23 mouse cellular contexts compared by ENCODE assay signal in the genomic region with DNA sequence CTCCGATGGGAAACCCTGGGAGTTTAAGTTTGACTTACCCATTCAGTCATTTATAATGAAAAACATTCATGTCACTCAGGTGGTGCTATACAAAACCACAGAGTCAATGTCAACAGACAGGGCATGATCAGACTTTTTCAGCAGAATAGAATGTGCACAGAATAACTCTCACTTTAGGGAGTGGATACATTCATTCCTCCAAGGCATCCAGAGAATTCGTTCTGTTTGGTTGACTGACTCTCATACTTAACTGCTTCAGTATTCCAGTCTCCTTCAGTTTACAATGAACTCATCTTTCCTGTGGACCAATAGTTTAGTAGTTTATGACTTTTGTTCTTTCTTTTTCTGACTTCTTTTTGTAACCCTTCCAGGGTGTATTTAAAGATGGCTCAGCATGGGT.
"Had no signal": no experiment of that assay in that cellular context is flagged by ENCODE, and none has a peak within 500 bp of the region (broad histone marks: within the 10 kb centered on the region; RNA-seq: fewer than 3 reads in every experiment).

No protein-coding gene starts in this region.

- H3K36me3 ChIP-seq: heart, embryonic 13.5 days; heart, embryonic 15.5 days; hindbrain, embryonic 13.5 days; hindbrain, embryonic 15.5 days; limb, embryonic 13.5 days; limb, embryonic 15.5 days; liver, embryonic 12.5 days had no signal

- H3K4me3 ChIP-seq: heart, adult 2 months; heart, embryonic 13.5 days; heart, embryonic 15.5 days; hindbrain, embryonic 13.5 days; hindbrain, embryonic 15.5 days; limb, embryonic 13.5 days; limb, embryonic 15.5 days; liver, embryonic 12.5 days had no signal

- H3K27me3 ChIP-seq: heart, embryonic 13.5 days; heart, embryonic 15.5 days; hindbrain, embryonic 13.5 days; hindbrain, embryonic 15.5 days; limb, embryonic 15.5 days; liver, embryonic 12.5 days had no signal

- H3K9me3 ChIP-seq: heart, embryonic 13.5 days; heart, embryonic 15.5 days; hindbrain, embryonic 13.5 days; hindbrain, embryonic 15.5 days; limb, embryonic 13.5 days; limb, embryonic 15.5 days; liver, embryonic 12.5 days had no signal

- H3K4me2 ChIP-seq: heart, embryonic 11.5 days; heart, embryonic 13.5 days; heart, embryonic 15.5 days; hindbrain, embryonic 13.5 days; hindbrain, embryonic 15.5 days; limb, embryonic 13.5 days; limb, embryonic 15.5 days; liver, embryonic 12.5 days had no signal

- H3K27ac ChIP-seq: heart, adult 2 months; heart, embryonic 13.5 days; heart, embryonic 15.5 days; hindbrain, embryonic 13.5 days; hindbrain, embryonic 15.5 days; hindbrain, postnatal 0 days; kidney, postnatal 0 days; limb, embryonic 13.5 days; limb, embryonic 15.5 days; liver, embryonic 12.5 days; liver, embryonic 14.5 days had no signal

- H3K4me1 ChIP-seq: heart, embryonic 13.5 days; heart, embryonic 15.5 days; hindbrain, embryonic 13.5 days; hindbrain, embryonic 15.5 days; limb, embryonic 15.5 days; liver, embryonic 12.5 days had no signal

- ATAC-seq: hindbrain, postnatal 0 days; intestine, embryonic 16.5 days; liver, embryonic 12.5 days had no signal

- H3K9ac ChIP-seq: heart, embryonic 13.5 days; heart, embryonic 15.5 days; hindbrain, embryonic 13.5 days; hindbrain, embryonic 15.5 days; limb, embryonic 13.5 days; limb, embryonic 15.5 days; liver, embryonic 12.5 days; liver, embryonic 14.5 days had no signal

- DNase-seq: gastrocnemius, postnatal 14 days; heart, adult 11 months; heart, adult 2 months; heart, postnatal 14 days; heart, postnatal 36 days; kidney, adult 11 months; kidney, adult 8-10 months; kidney, postnatal 14 days; layer of hippocampus, adult 9-11 months; layer of hippocampus, postnatal 36 days; left cerebral cortex, postnatal 4 days had no signal
